Mouse (Mus musculus) layer of hippocampus, adult 9-11 months (tissue): ENCODE measurements at regions not wholly inside any gene's neighbourhood (a gene's known extent, or its start where the extent isn't known, plus 50 kb on each side); places are given as distances from the start of the nearest gene placed in this dataset.

Source experiments
- DNase-seq: peaks from one replicate; pipeline ENCODE4 v3.0.0; 2022

DNA sequence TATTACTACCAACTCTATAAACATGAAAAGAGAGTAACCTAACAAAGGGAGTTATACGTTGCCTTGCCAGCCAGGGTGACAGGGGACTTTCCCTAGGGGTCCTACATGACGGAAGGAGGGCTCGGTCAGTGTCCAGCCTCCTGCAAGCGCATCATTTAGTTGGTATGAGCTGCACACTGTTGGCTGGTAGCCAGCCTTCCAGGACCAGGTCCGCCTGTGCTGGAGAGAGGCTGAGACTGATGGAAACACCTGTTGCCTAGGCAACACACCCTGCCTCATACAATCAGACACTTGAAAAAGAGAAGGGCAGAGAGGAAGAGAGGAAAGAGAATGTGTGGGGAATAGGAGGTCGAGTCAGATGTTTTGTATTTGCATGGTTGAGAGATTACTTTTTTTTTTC is 93.3 kb upstream of the Rybp start:
- DNase-seq, result no peak

- no peak for DNase-seq
These were observed 92.5 kb upstream of the Rybp start for GRCm38 (mm10) chr6:100379792-100380191.

DNA sequence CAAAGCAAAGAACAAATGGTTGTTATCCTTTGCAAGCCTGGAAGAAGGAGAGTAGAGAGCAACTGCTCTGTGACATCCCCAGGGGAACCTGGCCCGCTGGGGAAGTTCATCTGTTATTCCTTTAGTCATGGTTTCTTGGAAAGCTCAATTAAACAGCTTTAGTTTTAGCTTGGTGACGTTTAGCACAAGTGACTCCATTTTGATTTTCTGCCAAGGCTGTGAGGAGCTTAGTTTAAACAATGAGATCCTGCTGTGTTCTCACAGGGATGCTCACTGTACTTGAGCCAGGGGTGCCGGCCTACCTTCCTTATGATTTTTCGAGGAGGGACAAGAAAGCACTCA is 91.2 kb upstream of the Rybp start:
- DNase-seq, result no peak

- DNase-seq, result no peak
These were observed 90.7 kb upstream of the Rybp start for GRCm38 (mm10) chr6:100377828-100378532.

DNA sequence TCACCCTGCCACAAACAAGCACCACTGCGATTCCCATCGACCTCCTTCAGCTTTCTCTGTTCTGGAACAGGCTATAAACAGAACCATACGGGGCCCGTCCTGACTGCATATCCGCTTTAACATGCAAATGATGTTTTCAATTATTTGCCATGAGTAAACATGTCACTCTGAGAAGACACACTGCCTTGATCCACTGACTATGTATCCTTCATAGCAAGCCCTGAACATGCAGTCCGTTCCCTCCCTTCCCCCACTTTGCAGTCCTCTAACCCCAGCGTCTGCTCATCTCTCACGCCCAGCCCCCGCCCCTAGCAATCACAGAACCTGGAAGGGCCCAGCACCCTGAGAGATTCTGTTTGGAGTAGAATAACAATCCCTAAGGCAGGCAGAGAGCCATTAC is 89.4 kb upstream of the Rybp start:
- no peak for DNase-seq

- DNase-seq, result no peak
These were observed 83.5 kb upstream of the Rybp start for GRCm38 (mm10) chr6:100370828-100371227.

DNA sequence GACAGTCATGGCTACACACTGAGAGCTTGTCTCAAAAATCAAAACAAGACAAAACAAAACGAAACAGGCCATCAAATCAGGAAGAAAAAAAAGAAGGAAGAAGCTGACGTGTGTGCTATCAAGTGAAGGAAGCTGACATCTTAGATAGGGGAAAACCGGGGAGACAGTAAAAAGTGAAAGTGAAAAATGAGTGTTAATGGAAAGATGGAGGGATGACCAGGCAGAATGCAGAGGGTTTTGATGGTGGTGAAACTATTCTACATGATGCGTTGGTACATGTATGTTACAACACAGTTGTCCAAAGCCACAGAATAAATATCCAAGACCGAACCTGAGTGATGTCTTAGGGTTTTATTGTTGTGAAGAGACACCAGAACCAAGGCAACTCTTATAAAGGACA is 83.1 kb upstream of the Rybp start:
- no peak for DNase-seq

DNA sequence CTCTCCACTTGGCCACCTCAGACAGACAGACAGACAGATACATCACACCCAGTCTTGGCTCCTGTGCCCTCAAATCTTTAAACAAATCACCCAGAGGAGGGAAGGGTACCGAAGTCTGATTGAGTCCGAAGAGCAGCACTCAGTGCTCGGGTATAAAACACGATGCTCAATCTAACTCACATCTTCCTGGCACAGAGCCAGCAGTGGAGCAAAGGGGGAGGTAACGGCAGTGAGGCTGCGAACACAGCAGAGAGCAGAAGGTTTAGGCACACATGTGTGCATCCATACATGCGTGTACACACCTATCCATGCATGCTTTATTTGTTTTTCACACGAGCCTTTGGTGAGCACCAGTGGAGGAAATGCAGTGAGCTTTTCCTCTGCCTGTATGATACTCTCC is 78.9 kb upstream of the Rybp start:
- DNase-seq, result no peak

DNA sequence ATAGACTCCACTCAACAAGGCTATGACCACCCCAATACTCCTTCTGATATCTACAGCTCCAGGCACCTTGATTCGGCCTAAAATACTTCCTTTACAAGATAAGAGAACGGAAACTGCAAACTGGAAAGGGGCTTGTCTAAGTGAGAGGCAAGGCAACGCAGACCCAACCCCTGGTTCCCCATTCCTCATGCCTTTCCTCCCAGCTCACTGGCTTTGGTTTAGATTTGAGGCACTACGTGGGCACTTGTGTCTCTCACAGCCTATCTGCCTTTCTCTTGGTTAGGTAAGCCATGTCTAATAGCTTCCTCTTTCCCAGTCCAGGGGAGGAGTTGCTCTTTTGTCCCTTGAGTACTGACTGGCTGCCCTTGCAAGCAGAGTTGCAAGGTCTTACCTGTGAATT is 78.5 kb upstream of the Rybp start:
- no peak for DNase-seq

GRCm38 (mm10) chr6:100363683-100364082 is 76.4 kb upstream of the Rybp start:
- DNase-seq, result peak; percentile 82

- DNase-seq, result no peak
These were observed 69.5 kb upstream of the Rybp start for GRCm38 (mm10) chr6:100356617-100357399.

GRCm38 (mm10) chr6:100355858-100356257 is 68.6 kb upstream of the Rybp start:
- no peak for DNase-seq

GRCm38 (mm10) chr6:100347481-100347880 is 60.2 kb upstream of the Rybp start:
- DNase-seq, result no peak

- no peak for DNase-seq
These were observed 57.8 kb upstream of the Rybp start for GRCm38 (mm10) chr6:100345073-100345472.

DNA sequence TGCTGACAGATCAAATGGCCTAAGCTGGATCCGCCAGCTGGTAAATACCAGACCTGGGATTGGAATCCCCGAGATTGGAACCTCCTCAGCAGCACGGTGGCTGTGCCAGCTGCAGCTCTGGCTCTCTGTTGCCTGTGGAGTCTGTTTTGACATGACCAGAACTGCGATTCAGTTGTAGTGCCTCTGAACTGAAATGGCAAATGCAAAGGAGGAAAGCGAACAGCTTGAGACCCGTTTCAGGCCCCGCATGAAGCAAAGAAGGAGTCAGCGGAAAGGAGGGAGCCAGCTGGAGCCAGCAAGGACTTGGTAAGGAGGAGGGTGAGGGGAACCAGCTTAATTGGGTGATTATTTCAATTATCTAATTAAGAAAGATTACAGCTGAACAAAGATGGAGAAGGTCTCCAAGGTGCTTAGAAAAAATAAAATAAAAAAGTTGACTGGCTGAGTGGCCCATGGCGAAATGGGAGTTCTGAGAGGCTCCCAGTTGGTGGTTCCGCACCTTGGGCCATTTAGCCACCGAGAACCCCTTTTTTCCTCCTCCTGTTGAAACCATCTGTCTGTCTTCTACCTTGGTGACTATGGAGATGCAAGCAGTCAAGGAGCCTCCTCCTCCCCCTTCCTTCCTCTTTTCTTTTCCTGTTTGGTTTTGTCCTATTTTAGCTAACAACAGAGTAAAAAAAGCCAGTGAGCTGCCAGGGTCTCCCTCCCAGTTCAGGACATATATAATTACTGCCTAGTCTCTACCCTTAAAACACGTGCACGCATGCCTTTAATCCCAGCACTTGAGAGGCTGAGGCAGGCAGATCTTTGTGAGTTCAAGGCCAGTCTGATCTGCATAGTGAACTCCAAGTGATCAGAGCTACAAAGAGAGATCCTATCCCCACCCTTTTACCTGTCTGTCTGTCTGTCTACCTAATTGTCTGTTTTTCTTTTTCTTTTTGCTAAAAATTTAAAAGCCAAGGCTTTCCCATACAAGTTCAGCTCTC is 54.3 kb upstream of the Rybp start:
- DNase-seq, result no peak

- no peak for DNase-seq
These were observed 51.0 kb upstream of the Rybp start for GRCm38 (mm10) chr6:100338291-100338690.
